Mouse (Mus musculus) bone marrow macrophage, adult 2 months (primary cell): ENCODE data around the gene Zfp934. TPM values are rescaled to one million over a fixed set of nuclear protein-coding genes. Genes with fewer than 3 reads are reported as not detected.
"Not testable (repeated sequence)": the region's sequence is repeated elsewhere in the genome, so short reads cannot be mapped to it uniquely, and the experiment has no call there.

ENCODE experiments used
- H3K27ac ChIP-seq: 2 replicates; pipeline ENCODE4 v1.5.1; 2012; ENCODE audit warnings: low read depth, low read length; ENCODE audit not compliant: insufficient read depth
- H3K4me1 ChIP-seq: 2 replicates; pipeline ENCODE4 v1.6.1; 2012; ENCODE audit warnings: low read length; ENCODE audit not compliant: control insufficient read depth, insufficient read depth
- H3K4me3 ChIP-seq: 2 replicates; pipeline ENCODE4 v1.5.1; 2012; ENCODE audit warnings: mild to moderate bottlenecking, low read length, moderate library complexity; ENCODE audit not compliant: insufficient read depth
- polyA plus RNA-seq: library from polyadenylated mRNA; stranded (reverse); fragments of >200 nt; gene quantifications from 2 replicates; pipeline ENCODE4 v1.2.4, GENCODE M21; 2012; ENCODE audit not compliant: missing spikeins, insufficient read depth, insufficient read length

Gene Zfp934
- 10.2 and 11.2 TPM in 2 replicates for polyA plus RNA-seq

GRCm38 (mm10) chr13:62571099-62571498 lies at the start of gene Zfp934:
Gene Zfp934, minus strand, starts transcription at chr13:62571199.
- not testable (repeated sequence) for H3K27ac ChIP-seq, H3K4me3 ChIP-seq, H3K4me1 ChIP-seq

GRCm38 (mm10) chr13:62617449-62617848 lies 46.5 kb upstream of the Zfp934 start:
- not testable (repeated sequence) for H3K27ac ChIP-seq, H3K4me3 ChIP-seq, H3K4me1 ChIP-seq

GRCm38 (mm10) chr13:62561696-62562095 lies 9.3 kb downstream of the Zfp934 start:
- H3K4me1 ChIP-seq, H3K4me3 ChIP-seq, H3K27ac ChIP-seq: not testable (repeated sequence)

GRCm38 (mm10) chr13:62558189-62559110 lies 12.5 kb downstream of the Zfp934 start, which contains the start of gene Zfp935:
Gene Zfp935, minus strand, starts transcription at chr13:62558511.
- not testable (repeated sequence) for H3K4me1 ChIP-seq, H3K27ac ChIP-seq
- H3K4me3 ChIP-seq, result peak within 1 kb of the TSS; percentile 72

- H3K4me1 ChIP-seq, H3K4me3 ChIP-seq, H3K27ac ChIP-seq: not testable (repeated sequence)
Observed at GRCm38 (mm10) chr13:62530129-62530528, 40.9 kb downstream of the Zfp934 start.

- not testable (repeated sequence) for H3K27ac ChIP-seq, H3K4me1 ChIP-seq, H3K4me3 ChIP-seq
Observed at GRCm38 (mm10) chr13:62510641-62511420, 60.2 kb downstream of the Zfp934 start.

GRCm38 (mm10) chr13:62472661-62473060 lies 98.3 kb downstream of the Zfp934 start:
- not testable (repeated sequence) for H3K27ac ChIP-seq, H3K4me3 ChIP-seq, H3K4me1 ChIP-seq

- H3K27ac ChIP-seq, H3K4me3 ChIP-seq, H3K4me1 ChIP-seq: not testable (repeated sequence)
Observed at GRCm38 (mm10) chr13:62469947-62470346, 101.1 kb downstream of the Zfp934 start.

GRCm38 (mm10) chr13:62466424-62467334 lies 104.3 kb downstream of the Zfp934 start, which contains the start of gene Gm49359:
Gene Gm49359, minus strand, starts transcription at chr13:62466832.
- peak within 1 kb of the TSS; percentile 77 for H3K4me3 ChIP-seq
- peak within 1 kb of the TSS; percentile 67 for H3K27ac ChIP-seq
- not testable (repeated sequence) for H3K4me1 ChIP-seq

Other genes starting within 250 kb of the Zfp934 start
- gene Gm3604, start 188.0 kb downstream of the Zfp934 start, polyA plus RNA-seq, result 2.4 and 2.5 TPM in 2 replicates
- gene Gm49359, start 104.4 kb downstream of the Zfp934 start, polyA plus RNA-seq, result 16.3 and 18.2 TPM in 2 replicates
- gene Zfp935, start 12.7 kb downstream of the Zfp934 start, polyA plus RNA-seq, result not detected in 2 replicates
- gene 6720489N17Rik, start 53.0 kb upstream of the Zfp934 start, polyA plus RNA-seq, result 3.7 and 8.1 TPM in 2 replicates
- 14.9 and 18.6 TPM in 2 replicates for gene Platr25, start 189.5 kb upstream of the Zfp934 start, polyA plus RNA-seq
- gene Gm5141, start 214.6 kb upstream of the Zfp934 start, polyA plus RNA-seq, result 3.0 and 6.3 TPM in 2 replicates